Mouse (Mus musculus): ENCODE results near the gene Pitpna. TPM values are rescaled to one million over a fixed set of nuclear protein-coding genes. Genes with fewer than 3 reads are reported as not detected.
A peak's percentile ranks its signal among the peaks of the same experiment; 100 is the strongest.

Gene Pitpna
- total RNA-seq, 2 experiments from 2014 or later = 178 to 430 TPM

GRCm38 (mm10) chr11:75630098-75630497 lies 42.2 kb downstream of the Pitpna start:
- ATAC-seq (ENCODE audit: poor library complexity, severe bottlenecking) = no peak

GRCm38 (mm10) chr11:75630645-75631229 lies 42.8 kb downstream of the Pitpna start, which contains the start of gene Inpp5k:
Gene Inpp5k (plus strand): TSS chr11:75630988.
- peak; percentile 99 for ATAC-seq (ENCODE audit: poor library complexity, severe bottlenecking)

GRCm38 (mm10) chr11:75631561-75632225 lies 43.8 kb downstream of the Pitpna start:
- ATAC-seq (ENCODE audit: poor library complexity, severe bottlenecking) = no peak

GRCm38 (mm10) chr11:75632921-75633320 lies 45.0 kb downstream of the Pitpna start:
- ATAC-seq (ENCODE audit: poor library complexity, severe bottlenecking) = no peak

GRCm38 (mm10) chr11:75634801-75635200 lies 46.9 kb downstream of the Pitpna start:
- no peak for ATAC-seq (ENCODE audit: poor library complexity, severe bottlenecking)

- ATAC-seq (ENCODE audit: poor library complexity, severe bottlenecking) = no peak
These were observed 47.4 kb downstream of the Pitpna start for GRCm38 (mm10) chr11:75635315-75635714.

- no peak for ATAC-seq (ENCODE audit: poor library complexity, severe bottlenecking)
These were observed 55.4 kb downstream of the Pitpna start for GRCm38 (mm10) chr11:75643323-75643722.

GRCm38 (mm10) chr11:75644684-75645083 lies 56.8 kb downstream of the Pitpna start:
- ATAC-seq (ENCODE audit: poor library complexity, severe bottlenecking) = peak; percentile 98

GRCm38 (mm10) chr11:75647681-75648211 lies 59.8 kb downstream of the Pitpna start:
- ATAC-seq (ENCODE audit: poor library complexity, severe bottlenecking) = no peak

- ATAC-seq (ENCODE audit: poor library complexity, severe bottlenecking) = no peak
These were observed 61.3 kb downstream of the Pitpna start for GRCm38 (mm10) chr11:75649155-75649561.

GRCm38 (mm10) chr11:75650311-75650710 lies 62.4 kb downstream of the Pitpna start, which contains the start of gene Myo1c:
Gene Myo1c (plus strand): TSS chr11:75650504.
- ATAC-seq (ENCODE audit: poor library complexity, severe bottlenecking) = no peak

- peak; percentile 11 for ATAC-seq (ENCODE audit: poor library complexity, severe bottlenecking)
These were observed 63.1 kb downstream of the Pitpna start for GRCm38 (mm10) chr11:75650958-75651425.

- ATAC-seq (ENCODE audit: poor library complexity, severe bottlenecking) = peak; percentile 46
These were observed 63.7 kb downstream of the Pitpna start for GRCm38 (mm10) chr11:75651426-75652221.

GRCm38 (mm10) chr11:75652222-75652941 lies 64.5 kb downstream of the Pitpna start:
- no peak for ATAC-seq (ENCODE audit: poor library complexity, severe bottlenecking)

- peak; percentile 4; the same call in 1 of the 2 replicates for ATAC-seq (ENCODE audit: poor library complexity, severe bottlenecking)
These were observed 65.2 kb downstream of the Pitpna start for GRCm38 (mm10) chr11:75652942-75653684.

- ATAC-seq (ENCODE audit: poor library complexity, severe bottlenecking) = peak; percentile 57
These were observed 66.0 kb downstream of the Pitpna start for GRCm38 (mm10) chr11:75653781-75654470.

GRCm38 (mm10) chr11:75654471-75655390 lies 66.8 kb downstream of the Pitpna start:
- ATAC-seq (ENCODE audit: poor library complexity, severe bottlenecking) = no peak
